Mouse (Mus musculus): ENCODE data around the gene Rai1. TPM values are rescaled to one million over a fixed set of nuclear protein-coding genes. Genes with fewer than 3 reads are reported as not detected.

Rai1 gene
- polyA plus RNA-seq, 1 experiment, result 47.8 TPM

GRCm38 (mm10) chr11:60093984-60094587 lies 10.7 kb upstream of the Rai1 start:
- DNase-seq (ENCODE audit: extremely low spot score in 1 of 2, low spot score in 1 of 2), result no peak

DNA sequence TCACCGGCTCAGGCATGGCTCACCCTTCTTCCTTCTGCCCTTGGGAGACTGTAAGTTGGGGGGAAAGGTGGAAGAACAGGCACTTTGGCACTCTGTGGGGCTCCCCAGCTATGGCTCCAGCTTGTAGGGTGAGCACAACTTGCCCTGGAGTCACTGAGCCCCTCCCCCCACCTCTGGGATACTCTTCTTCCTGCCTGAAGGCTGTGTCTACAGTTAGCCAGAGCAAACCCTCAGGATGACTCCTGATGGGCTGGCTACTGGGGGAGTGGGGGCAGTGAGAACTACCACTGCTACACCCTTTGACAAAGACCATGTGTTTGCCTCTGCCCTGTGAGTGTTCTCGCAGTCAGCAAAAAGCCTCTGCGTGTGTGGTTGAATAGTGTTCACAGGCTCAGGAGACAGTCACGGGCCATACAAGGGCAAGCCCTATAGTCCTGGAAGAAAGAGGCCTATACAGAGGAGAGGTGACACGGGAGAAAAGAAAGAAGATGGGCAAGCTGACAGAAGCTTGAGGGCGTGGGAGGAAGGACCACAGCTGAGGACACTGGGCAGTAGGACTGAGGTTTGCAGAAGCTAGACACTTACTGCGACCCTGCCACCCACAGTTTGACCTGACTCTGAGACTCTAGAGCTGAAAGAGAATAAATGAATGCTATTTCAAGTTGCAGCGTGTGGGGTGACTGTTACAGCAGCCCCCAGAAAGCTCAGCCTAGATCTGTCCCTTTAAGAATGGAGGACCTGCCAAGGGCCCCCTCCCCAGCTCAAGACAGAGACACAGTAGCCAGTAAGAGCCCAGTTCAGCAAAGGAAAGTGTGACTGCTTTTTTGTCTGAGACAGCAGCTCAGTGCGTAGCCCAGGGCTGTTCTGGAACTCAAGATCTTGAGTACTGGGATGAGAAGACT lies 9.7 kb upstream of the Rai1 start:
- DNase-seq (ENCODE audit: extremely low spot score in 1 of 2, low spot score in 1 of 2), result no peak

DNA sequence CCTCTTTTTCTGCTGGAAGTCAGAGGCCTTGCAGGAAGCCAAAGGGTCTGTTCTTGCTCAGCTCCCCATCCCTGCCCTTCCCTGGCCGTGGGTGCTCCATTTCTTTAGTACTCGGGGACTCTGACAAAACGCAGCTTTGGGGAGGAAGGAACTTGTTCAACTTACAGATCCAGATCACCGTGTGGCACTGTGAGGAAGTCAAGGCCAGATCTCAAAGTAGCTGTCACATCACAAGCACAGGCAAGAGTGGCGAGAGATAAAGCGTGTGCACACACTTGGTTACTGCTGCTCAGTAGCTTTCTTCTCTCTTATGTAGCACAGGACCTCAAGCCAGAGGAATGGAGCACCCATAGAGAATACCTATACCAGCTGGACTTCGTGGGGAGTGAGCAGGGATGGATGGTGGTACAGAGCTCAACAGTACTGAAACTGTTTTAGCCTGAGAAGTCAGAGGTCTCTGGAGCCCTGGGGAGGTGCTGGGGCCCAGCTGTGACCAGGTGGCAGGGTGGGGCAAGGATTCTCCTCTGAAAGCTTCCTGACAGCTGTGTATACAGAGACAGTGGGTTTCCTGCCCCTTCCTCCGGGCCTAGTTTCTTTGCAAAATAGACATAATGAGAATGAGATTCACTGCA lies 5.1 kb upstream of the Rai1 start:
- DNase-seq (ENCODE audit: extremely low spot score in 1 of 2, low spot score in 1 of 2), result no peak

- no peak for DNase-seq (ENCODE audit: extremely low spot score in 1 of 2, low spot score in 1 of 2)
Observed at GRCm38 (mm10) chr11:60100827-60101555, 3.8 kb upstream of the Rai1 start.

- DNase-seq (ENCODE audit: extremely low spot score in 1 of 2, low spot score in 1 of 2), result no peak
Observed at GRCm38 (mm10) chr11:60101986-60102385, 2.8 kb upstream of the Rai1 start.

DNA sequence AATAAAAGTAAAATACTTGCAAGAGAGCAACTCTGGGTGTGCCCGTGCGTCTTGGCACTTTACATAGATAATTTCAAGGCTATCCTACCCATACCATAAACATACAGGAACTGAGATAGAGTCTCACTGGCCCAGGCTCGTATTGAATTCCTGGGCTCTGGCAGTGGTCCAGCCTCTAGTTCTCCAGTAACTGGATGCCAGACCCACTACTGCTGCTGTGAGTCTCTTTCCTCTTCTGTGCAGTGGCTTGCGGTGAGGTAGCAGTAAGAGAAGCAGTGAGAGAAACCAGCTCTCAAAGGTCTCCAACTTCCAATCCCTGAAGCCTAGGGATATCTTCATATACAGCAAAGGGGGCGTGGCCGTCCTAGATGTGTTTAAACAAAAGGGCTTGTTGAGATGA lies 2.1 kb upstream of the Rai1 start:
- no peak for DNase-seq (ENCODE audit: extremely low spot score in 1 of 2, low spot score in 1 of 2)

DNA sequence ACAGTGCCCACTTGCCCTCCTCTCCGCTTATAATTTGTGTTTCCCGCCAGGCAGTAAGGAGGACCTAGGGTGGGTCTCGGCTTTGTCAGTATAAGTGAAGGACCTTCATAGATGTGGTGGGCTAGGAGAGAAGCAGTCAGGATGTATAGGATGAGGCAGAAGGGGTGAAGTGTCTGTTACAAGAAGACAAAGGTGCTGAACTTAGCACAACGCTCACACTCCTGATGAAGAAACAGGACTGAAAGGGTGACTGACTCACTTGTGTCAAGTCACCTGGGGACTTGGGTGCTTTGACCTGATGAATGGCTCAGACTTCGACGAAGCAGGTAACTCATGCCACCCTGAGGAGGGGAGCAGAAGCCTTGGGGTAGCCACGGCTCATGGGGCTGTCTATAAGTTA lies 1.2 kb upstream of the Rai1 start:
- DNase-seq (ENCODE audit: extremely low spot score in 1 of 2, low spot score in 1 of 2), result no peak

DNA sequence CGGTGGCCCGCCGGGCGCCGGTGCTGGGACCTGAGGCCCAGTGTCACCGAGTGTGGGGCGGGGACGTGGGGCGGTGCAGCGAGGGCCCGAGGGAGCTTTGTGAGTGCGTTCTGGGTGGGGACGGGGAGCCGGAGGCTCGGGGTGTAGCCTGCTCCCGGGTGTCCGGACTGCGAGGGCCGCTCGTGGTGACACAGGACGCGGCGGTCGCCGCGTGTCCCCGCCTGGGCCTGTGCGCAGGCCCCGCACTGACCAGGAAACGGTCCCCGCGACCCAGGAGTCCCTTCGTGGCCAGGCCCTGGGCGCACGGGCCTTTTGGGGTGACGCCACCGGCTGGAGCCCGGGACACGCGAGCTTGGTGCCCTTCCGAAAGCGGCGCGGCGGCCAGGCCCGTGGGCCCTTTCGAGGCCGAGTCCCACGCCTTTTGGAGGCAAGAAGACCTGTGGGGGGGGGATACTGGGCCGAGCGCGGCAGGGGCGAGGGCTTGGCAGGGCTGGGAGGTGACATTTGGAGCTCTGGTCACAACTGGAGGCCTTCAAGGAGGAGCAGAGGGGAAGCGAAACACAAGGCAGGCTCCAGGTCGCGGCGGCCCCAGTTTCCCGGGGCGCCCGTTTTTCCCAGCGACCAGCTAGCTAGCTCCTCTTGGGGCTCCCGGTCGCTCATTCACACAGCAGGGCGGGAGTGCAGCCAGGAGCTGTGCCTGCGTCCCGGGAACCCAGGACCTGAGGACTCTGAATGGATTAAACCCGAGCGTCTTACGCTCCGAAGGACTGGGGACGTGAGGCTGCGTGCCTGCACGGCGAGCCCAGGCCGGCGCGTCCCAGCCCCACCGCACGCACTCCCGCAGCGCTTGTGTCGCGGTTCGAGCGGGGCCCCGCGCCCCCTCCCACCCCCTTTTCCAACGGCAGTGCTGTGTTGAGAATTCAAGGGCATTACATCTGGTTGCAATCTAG lies 1.1 kb downstream of the Rai1 start:
- peak in 1 of 2 experiments; percentile 50 for DNase-seq (ENCODE audit: extremely low spot score in 1 of 2, low spot score in 1 of 2)

- DNase-seq (ENCODE audit: extremely low spot score in 1 of 2, low spot score in 1 of 2), result peak; percentile 60 to 87
Observed at GRCm38 (mm10) chr11:60106543-60107110, 1.8 kb downstream of the Rai1 start.

GRCm38 (mm10) chr11:60107449-60107848 lies 2.6 kb downstream of the Rai1 start:
- DNase-seq (ENCODE audit: extremely low spot score in 1 of 2, low spot score in 1 of 2), result no peak

- no peak for DNase-seq (ENCODE audit: extremely low spot score in 1 of 2, low spot score in 1 of 2)
Observed at GRCm38 (mm10) chr11:60108631-60109172, 3.9 kb downstream of the Rai1 start.

GRCm38 (mm10) chr11:60110386-60110785 lies 5.6 kb downstream of the Rai1 start:
- no peak for DNase-seq (ENCODE audit: extremely low spot score in 1 of 2, low spot score in 1 of 2)

DNA sequence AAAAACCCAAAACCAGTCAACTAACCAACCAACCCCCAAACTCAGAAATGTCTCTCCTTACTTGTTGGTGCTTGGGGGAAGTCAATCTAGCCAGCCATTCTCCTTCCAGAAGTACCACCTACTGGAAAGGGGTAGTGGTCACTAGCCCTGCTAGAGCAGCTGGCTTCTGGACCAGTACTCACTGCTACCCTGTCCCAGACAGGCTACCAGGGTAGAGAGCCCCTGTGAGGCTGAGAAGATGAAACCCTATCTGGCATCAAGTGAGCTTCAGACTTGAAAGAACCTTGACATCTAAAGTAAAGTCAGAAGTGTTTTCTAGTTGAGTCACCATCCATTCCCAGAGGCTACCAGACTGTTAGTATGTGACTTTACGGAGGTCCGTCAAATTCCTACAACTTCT lies 6.8 kb downstream of the Rai1 start:
- no peak for DNase-seq (ENCODE audit: extremely low spot score in 1 of 2, low spot score in 1 of 2)

GRCm38 (mm10) chr11:60113624-60114023 lies 8.8 kb downstream of the Rai1 start:
- DNase-seq (ENCODE audit: extremely low spot score in 1 of 2, low spot score in 1 of 2), result no peak

- DNase-seq (ENCODE audit: extremely low spot score in 1 of 2, low spot score in 1 of 2), result peak in 1 of 2 experiments; percentile 22
Observed at GRCm38 (mm10) chr11:60114296-60115023, 9.6 kb downstream of the Rai1 start.

- DNase-seq (ENCODE audit: extremely low spot score in 1 of 2, low spot score in 1 of 2), result peak; percentile 82 to 88
Observed at GRCm38 (mm10) chr11:60115024-60115538, 10.3 kb downstream of the Rai1 start.

GRCm38 (mm10) chr11:60115638-60116276 lies 10.9 kb downstream of the Rai1 start:
- no peak for DNase-seq (ENCODE audit: extremely low spot score in 1 of 2, low spot score in 1 of 2)
